Mouse (Mus musculus): ENCODE measurements around the gene Serpinb1a. TPM values are rescaled to one million over a fixed set of nuclear protein-coding genes. Genes with fewer than 3 reads are reported as not detected.

Gene Serpinb1a
- total RNA-seq, 2 experiments from 2014 or later, result 7.4 to 8.4 TPM

GRCm38 (mm10) chr13:32802259-32803081, 48.5 kb downstream of the Serpinb1a start, which contains the start of gene D930007J09Rik:
Gene D930007J09Rik (minus strand): TSS chr13:32802849.
- intact Hi-C loops (cut with DNase I), result no loop called here
- DNase-seq, result peak; percentile 57 to 64

- peak; percentile 93 to 95 for DNase-seq
- intact Hi-C loops (cut with DNase I), result no loop called here
Observed at GRCm38 (mm10) chr13:32801693-32802221, 49.2 kb downstream of the Serpinb1a start, which contains the start of gene Wrnip1. Gene Wrnip1 (plus strand): TSS chr13:32802038.

- intact Hi-C loops (cut with DNase I), result no loop called here
Observed at GRCm38 (mm10) chr13:32800859-32801258, 50.1 kb downstream of the Serpinb1a start.

GRCm38 (mm10) chr13:32799131-32799530, 51.9 kb downstream of the Serpinb1a start:
- DNase-seq, result no peak
- intact Hi-C loops (cut with DNase I), result loop anchor here (2.0 kb wide), 1 partner anchor 30 kb away; no protein-coding TSS in a partner anchor

More at GRCm38 (mm10) chr13:32800859-32801258, 50.1 kb downstream of the Serpinb1a start:
- DNase-seq, result no peak

- DNase-seq, result no peak
- intact Hi-C loops (cut with DNase I), result no loop called here
Observed at GRCm38 (mm10) chr13:32797085-32797484, 53.9 kb downstream of the Serpinb1a start.

- DNase-seq, result no peak
Observed at GRCm38 (mm10) chr13:32795166-32795565, 55.8 kb downstream of the Serpinb1a start.

GRCm38 (mm10) chr13:32794619-32795018, 56.4 kb downstream of the Serpinb1a start:
- intact Hi-C loops (cut with DNase I), result no loop called here
- peak; percentile 50 to 68 for DNase-seq

More at GRCm38 (mm10) chr13:32795166-32795565, 55.8 kb downstream of the Serpinb1a start:
- intact Hi-C loops (cut with DNase I), result no loop called here

Other genes with a start within 250 kb of the Serpinb1a start
- 100 to 1,000 TPM; 173 to 219 TPM for gene Mylk4, start 67.2 kb downstream of the Serpinb1a start, total RNA-seq (2021)
- gene Wrnip1, start 49.1 kb downstream of the Serpinb1a start, total RNA-seq (2021), result 10 to 100 TPM; 24.3 to 27.8 TPM
- under 1 TPM in 1 of 2 experiments, not detected in 1; 0.86 TPM for gene D930007J09Rik, start 48.3 kb downstream of the Serpinb1a start, total RNA-seq (2021)
- gene Serpinb1c, start 47.0 kb upstream of the Serpinb1a start, total RNA-seq (2021), result under 1 TPM; 0.45 to 0.95 TPM
- gene Serpinb6b, start 114.0 kb upstream of the Serpinb1a start, total RNA-seq (2021), result 10 to 100 TPM; 24.9 to 27.8 TPM
- gene Serpinb9, start 152.1 kb upstream of the Serpinb1a start, total RNA-seq (2021), result 1 to 10 TPM; 7.8 to 8.6 TPM
- under 1 TPM; 0.12 to 0.41 TPM for gene Serpinb9b, start 176.2 kb upstream of the Serpinb1a start, total RNA-seq (2021)
- not detected for gene Serpinb1b, start 227.4 kb upstream of the Serpinb1a start, total RNA-seq (2021)

Data from heart, postnatal 14 days (tissue).